Mouse (Mus musculus): ENCODE measurements around the gene Gm28042. TPM values are rescaled to one million over a fixed set of nuclear protein-coding genes. Genes with fewer than 3 reads are reported as not detected.

Gene Gm28042
- total and polyA plus RNA-seq, 3 experiments: 0.77 to 1.9 (median 1.8) TPM

GRCm38 (mm10) chr2:119985871-119986270 lies 41.4 kb upstream of the Gm28042 start:
- no peak for DNase-seq (ENCODE audit: extremely low read depth)
- no peak overlapping the region for H3K4me3 ChIP-seq (replicated peaks in 1 of 3; ENCODE audit: low read depth in 2 of 3, low read length in 2 of 3, poor library complexity in 1 of 3)
- peaks cover 6 to 21% of the 10 kb centered on the region in 2 experiments for H3K36me3 ChIP-seq (replicated peaks in 1 of 2; ENCODE audit: control insufficient read depth in 1 of 2, insufficient read depth in 1 of 2, low read length in 1 of 2)
- peaks cover 0 to 3% of the 10 kb centered on the region in 2 experiments; a peak in 1 of 4 replicates for H3K4me1 ChIP-seq (ENCODE audit: control insufficient read depth in 1 of 2, insufficient read depth in 2 of 2)
- TF ChIP-seq KAT2A (IDR thresholded peaks at IDR 0.05; ENCODE audit: insufficient replicate concordance, low read length) (no peak), ZC3H11A (IDR thresholded peaks at IDR 0.05; ENCODE audit: low read depth, low read length) (no peak), SMC3 (IDR thresholded peaks at IDR 0.05; ENCODE audit: low read depth, low read length) (no peak), USF2 (conservative IDR thresholded peaks at IDR 0.05; ENCODE audit: low read depth, low read length) (no peak), HCFC1 (IDR thresholded peaks at IDR 0.05; ENCODE audit: low read depth, low read length) (no peak), ETS1 (conservative IDR thresholded peaks at IDR 0.05; ENCODE audit: low read depth, low read length) (no peak), JUND (conservative IDR thresholded peaks at IDR 0.05; ENCODE audit: low read depth, low read length) (no peak), UBTF (IDR thresholded peaks at IDR 0.05; ENCODE audit: low read depth, low read length) (no peak), MXI1 (IDR thresholded peaks at IDR 0.05; ENCODE audit: low read depth, low read length) (no peak), TBP (conservative IDR thresholded peaks at IDR 0.05; ENCODE audit: low read depth, low read length) (no peak), JUN (IDR thresholded peaks at IDR 0.05; ENCODE audit: insufficient read depth, low read depth, low read length) (no peak), CHD1 (IDR thresholded peaks at IDR 0.05; ENCODE audit: low read depth, low read length) (no peak)
- H3K9me3 ChIP-seq (replicated peaks; ENCODE audit: low read length): no peaks in the 10 kb centered on the region
- no peak overlapping the region for H3K27ac ChIP-seq (ENCODE audit: insufficient read depth, low read depth)
- no peak overlapping the region for H3K9ac ChIP-seq (ENCODE audit: insufficient read depth, low read depth)
- H3K4me2 ChIP-seq (ENCODE audit: insufficient read depth, low read depth, poor library complexity, severe bottlenecking): no peak overlapping the region
- in situ Hi-C loops (cut with MboI; ENCODE audit: low pct_ligation_motif_present, low pct_unique_long_range_greater_than_20kb, low sequenced_read_pairs): no loop called here
- no peaks in the 10 kb centered on the region for H3K79me2 ChIP-seq (replicated peaks; ENCODE audit: control insufficient read depth, extremely low read depth, insufficient read depth, poor library complexity, severe bottlenecking)
- no peaks in the 10 kb centered on the region for H3K27me3 ChIP-seq (replicated peaks)
- dilution Hi-C loops (cut with MboI; ENCODE audit: extremely low pct_ligation_motif_present, extremely low pct_unique_long_range_greater_than_20kb, low sequenced_read_pairs): no loop called here

GRCm38 (mm10) chr2:119986369-119986768 lies 40.9 kb upstream of the Gm28042 start:
- Histone ChIP-seq H3K4me2 (ENCODE audit: insufficient read depth, low read depth, poor library complexity, severe bottlenecking) (no peak overlapping the region), H3K9me3 (replicated peaks; ENCODE audit: low read length) (no peaks in the 10 kb centered on the region), H3K36me3 (replicated peaks in 1 of 2; ENCODE audit: control insufficient read depth in 1 of 2, insufficient read depth in 1 of 2, low read length in 1 of 2) (peaks cover 6 to 22% of the 10 kb centered on the region in 2 experiments), H3K27me3 (replicated peaks) (no peaks in the 10 kb centered on the region), H3K4me1 (ENCODE audit: control insufficient read depth in 1 of 2, insufficient read depth in 2 of 2) (peaks cover 0 to 3% of the 10 kb centered on the region in 2 experiments; a peak in 1 of 4 replicates), H3K9ac (ENCODE audit: insufficient read depth, low read depth) (no peak overlapping the region), H3K4me3 (replicated peaks in 1 of 3; ENCODE audit: low read depth in 2 of 3, low read length in 2 of 3, poor library complexity in 1 of 3) (no peak overlapping the region), H3K27ac (ENCODE audit: insufficient read depth, low read depth) (no peak overlapping the region), H3K79me2 (replicated peaks; ENCODE audit: control insufficient read depth, extremely low read depth, insufficient read depth, poor library complexity, severe bottlenecking) (no peaks in the 10 kb centered on the region)
- dilution Hi-C loops (cut with MboI; ENCODE audit: extremely low pct_ligation_motif_present, extremely low pct_unique_long_range_greater_than_20kb, low sequenced_read_pairs) (no loop called here), in situ Hi-C loops (cut with MboI; ENCODE audit: low pct_ligation_motif_present, low pct_unique_long_range_greater_than_20kb, low sequenced_read_pairs) (no loop called here)
- no peak for TF ChIP-seq MXI1 (IDR thresholded peaks at IDR 0.05; ENCODE audit: low read depth, low read length)
- no peak for DNase-seq (ENCODE audit: extremely low read depth)

GRCm38 (mm10) chr2:119987441-119987840 lies 39.9 kb upstream of the Gm28042 start:
- Histone ChIP-seq H3K27me3 (replicated peaks) (no peaks in the 10 kb centered on the region), H3K9ac (ENCODE audit: insufficient read depth, low read depth) (no peak overlapping the region), H3K9me3 (replicated peaks; ENCODE audit: low read length) (no peaks in the 10 kb centered on the region), H3K4me3 (replicated peaks in 1 of 3; ENCODE audit: low read depth in 2 of 3, low read length in 2 of 3, poor library complexity in 1 of 3) (no peak overlapping the region), H3K4me1 (ENCODE audit: control insufficient read depth in 1 of 2, insufficient read depth in 2 of 2) (peaks cover 1 to 7% of the 10 kb centered on the region in 2 experiments; a peak in 1 of 4 replicates), H3K79me2 (replicated peaks; ENCODE audit: control insufficient read depth, extremely low read depth, insufficient read depth, poor library complexity, severe bottlenecking) (no peaks in the 10 kb centered on the region), H3K36me3 (replicated peaks in 1 of 2; ENCODE audit: control insufficient read depth in 1 of 2, insufficient read depth in 1 of 2, low read length in 1 of 2) (peaks cover 0 to 14% of the 10 kb centered on the region in 2 experiments), H3K27ac (ENCODE audit: insufficient read depth, low read depth) (no peak overlapping the region), H3K4me2 (ENCODE audit: insufficient read depth, low read depth, poor library complexity, severe bottlenecking) (no peak overlapping the region)
- in situ Hi-C loops (cut with MboI; ENCODE audit: low pct_ligation_motif_present, low pct_unique_long_range_greater_than_20kb, low sequenced_read_pairs): no loop called here
- no peak for DNase-seq (ENCODE audit: extremely low read depth)
- dilution Hi-C loops (cut with MboI; ENCODE audit: extremely low pct_ligation_motif_present, extremely low pct_unique_long_range_greater_than_20kb, low sequenced_read_pairs): no loop called here
- TF ChIP-seq RCOR1 (conservative IDR thresholded peaks at IDR 0.05; ENCODE audit: low read depth, low read length) (no peak), RAD21 (IDR thresholded peaks at IDR 0.05; ENCODE audit: low read depth, low read length) (no peak), GABPA (IDR thresholded peaks at IDR 0.05; ENCODE audit: insufficient replicate concordance, low read depth, low read length) (no peak), POLR2AphosphoS2 (IDR thresholded peaks at IDR 0.05; ENCODE audit: low read depth, low read length) (no peak), USF2 (conservative IDR thresholded peaks at IDR 0.05; ENCODE audit: low read depth, low read length) (no peak), TBP (conservative IDR thresholded peaks at IDR 0.05; ENCODE audit: low read depth, low read length) (no peak), SMC3 (IDR thresholded peaks at IDR 0.05; ENCODE audit: low read depth, low read length) (no peak), MAX (IDR thresholded peaks at IDR 0.05; ENCODE audit: low read length) (no peak), E2F4 (IDR thresholded peaks at IDR 0.05; ENCODE audit: insufficient replicate concordance, low read depth, low read length) (no peak), SIN3A (IDR thresholded peaks at IDR 0.05; ENCODE audit: low read length) (no peak), EP300 (IDR thresholded peaks at IDR 0.05; ENCODE audit: low read length) (no peak), ZMIZ1 (IDR thresholded peaks at IDR 0.05; ENCODE audit: low read depth, low read length) (no peak), CTCF (conservative IDR thresholded peaks at IDR 0.05 in 1 of 2, IDR thresholded peaks at IDR 0.05 in 1 of 2; ENCODE audit: low read depth in 2 of 2, low read length in 2 of 2) (no peak), ZKSCAN1 (IDR thresholded peaks at IDR 0.05; ENCODE audit: borderline replicate concordance, low read depth, low read length) (no peak), MXI1 (IDR thresholded peaks at IDR 0.05; ENCODE audit: low read depth, low read length) (no peak), MEF2A (IDR thresholded peaks at IDR 0.05; ENCODE audit: borderline replicate concordance, low read depth, low read length) (no peak), IRF4 (IDR thresholded peaks at IDR 0.05; ENCODE audit: low read depth, low read length) (no peak), TCF12 (IDR thresholded peaks at IDR 0.05; ENCODE audit: low read depth, low read length) (no peak)
